Mouse (Mus musculus): ENCODE results near the gene Cdca3. TPM values are rescaled to one million over a fixed set of nuclear protein-coding genes. Genes with fewer than 3 reads are reported as not detected.
A peak's percentile ranks its signal among the peaks of the same experiment; 100 is the strongest.

Cdca3 gene
- total RNA-seq, 1 experiment: 128 TPM

DNA sequence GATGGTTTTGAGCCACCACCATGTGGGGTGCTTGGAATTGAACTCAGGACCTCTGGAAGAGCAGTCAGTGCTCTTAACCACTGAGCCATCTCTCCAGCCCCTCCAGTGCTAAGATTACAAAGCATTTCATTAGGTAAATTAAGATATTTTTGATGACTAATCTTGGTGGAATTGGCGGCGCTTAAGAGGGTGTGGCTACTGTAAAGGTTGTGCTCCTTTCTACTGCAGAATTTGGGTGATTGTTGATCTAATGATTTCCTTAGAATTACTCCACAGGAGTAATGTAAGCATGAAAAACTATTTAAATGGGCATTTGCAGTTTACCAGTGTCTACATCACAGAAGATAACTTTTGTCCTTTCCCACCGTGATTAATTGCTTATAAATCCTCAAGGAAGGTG is 25.0 kb upstream of the Cdca3 start:
- peaks cover 0 to 5% of the 10 kb centered on the region in 2 experiments; a peak in 2 of 4 replicates for H3K4me1 ChIP-seq (ENCODE audit: control insufficient read depth in 2 of 2, insufficient read depth in 2 of 2, low read length in 2 of 2, poor library complexity in 1 of 2)

DNA sequence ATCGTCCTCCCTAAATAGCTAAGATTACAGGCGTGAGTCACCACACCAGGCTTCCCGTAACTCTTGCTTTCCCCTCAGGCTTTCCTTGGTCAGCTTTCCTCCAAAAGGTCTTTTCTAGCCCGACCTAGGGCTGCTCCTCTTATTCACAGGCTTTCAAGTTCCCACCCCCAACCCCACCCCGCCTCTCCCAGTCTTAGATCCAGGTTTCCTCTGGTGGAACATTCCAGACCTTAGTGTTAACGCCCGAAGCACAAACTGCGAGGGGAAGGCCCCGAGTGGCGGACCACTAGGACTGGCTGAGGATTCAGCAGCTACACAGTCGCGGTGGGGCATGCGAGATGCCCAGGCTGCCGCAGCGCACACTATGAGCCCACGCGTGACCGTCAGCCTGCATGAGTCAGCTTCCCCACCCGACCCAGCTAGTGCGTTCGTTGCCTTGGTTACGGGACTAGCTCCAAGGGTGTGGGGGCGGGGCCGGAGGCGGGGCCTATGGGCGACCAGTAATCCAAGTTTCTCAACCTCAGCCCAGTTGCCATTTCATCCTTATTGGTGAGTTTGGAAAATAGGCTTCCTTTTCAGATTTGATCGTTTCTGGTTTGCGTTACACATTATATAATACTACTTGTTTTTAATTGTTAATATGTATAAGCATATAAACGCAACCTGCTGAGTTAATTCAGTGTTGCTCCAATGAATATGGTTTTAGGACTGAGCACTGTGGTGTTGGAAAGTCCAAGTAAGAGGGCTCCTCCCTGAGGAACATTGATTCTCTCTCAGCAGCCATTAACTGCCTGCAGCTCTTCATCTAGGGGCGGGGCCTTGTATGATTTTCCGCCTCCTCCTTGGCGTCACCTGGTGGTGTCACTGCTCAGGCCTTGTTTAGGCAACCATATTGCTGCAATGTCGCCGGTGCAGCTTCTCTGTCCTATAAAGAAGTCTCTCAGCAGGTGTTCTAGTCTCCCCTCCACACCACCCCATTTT is 23.7 kb upstream of the Cdca3 start:
- H3K4me3 ChIP-seq (ENCODE audit: insufficient read depth in 1 of 2, low read depth in 1 of 2, low read length in 2 of 2, poor library complexity in 1 of 2, severe bottlenecking in 1 of 2): peak overlapping the region; percentile 55 to 72
- peaks cover 0 to 10% of the 10 kb centered on the region in 2 experiments; a peak in 2 of 4 replicates for H3K4me1 ChIP-seq (ENCODE audit: control insufficient read depth in 2 of 2, insufficient read depth in 2 of 2, low read length in 2 of 2, poor library complexity in 1 of 2)
- DNase-seq (ENCODE audit: low read depth, low spot score): peak; percentile 96
- H3K27ac ChIP-seq (ENCODE audit: insufficient read depth, low read depth, low read length, poor library complexity, severe bottlenecking): peak overlapping the region; percentile 99
- no peaks in the 10 kb centered on the region for H3K9me3 ChIP-seq (ENCODE audit: control insufficient read depth, insufficient read depth, low read depth, low read length)
- TF ChIP-seq CHD2 (IDR thresholded peaks at IDR 0.05; ENCODE audit: low read depth, low read length) (peak; percentile 23; the same call in 1 of the 2 replicates), MAFK (IDR thresholded peaks at IDR 0.05; ENCODE audit: insufficient read depth, low read depth, low read length) (peak; percentile 75; the same call in 1 of the 2 replicates), HCFC1 (IDR thresholded peaks at IDR 0.05; ENCODE audit: borderline replicate concordance, insufficient read depth, low read length) (0 out of 2 replicates have a peak, but pooled peaks have one; percentile 6), ZC3H11A (IDR thresholded peaks at IDR 0.05; ENCODE audit: borderline replicate concordance, low read depth, low read length) (no peak), ZNF384 (IDR thresholded peaks at IDR 0.05; ENCODE audit: low read depth, low read length) (no peak)
- H3K9ac ChIP-seq (ENCODE audit: insufficient read depth, low read depth, low read length, poor library complexity, severe bottlenecking): peak overlapping the region; percentile 84
- in situ Hi-C loops (cut with MboI; ENCODE audit: low sequenced_read_pairs in 2 of 2, unreplicated experiment in 2 of 2): no loop called here
- H3K36me3 ChIP-seq (ENCODE audit: control insufficient read depth, insufficient read depth, low read length, poor library complexity, severe bottlenecking): 0 out of 2 replicates have a peak, but pooled peaks cover 1% of the 10 kb centered on the region

More for the DNA sequence above, 25.0 kb upstream of the Cdca3 start:
- DNase-seq (ENCODE audit: low read depth, low spot score): no peak
- no peak for TF ChIP-seq HCFC1 (IDR thresholded peaks at IDR 0.05; ENCODE audit: borderline replicate concordance, insufficient read depth, low read length)
- no peak for TF ChIP-seq MAFK (IDR thresholded peaks at IDR 0.05; ENCODE audit: insufficient read depth, low read depth, low read length)
- no peak for TF ChIP-seq ZC3H11A (IDR thresholded peaks at IDR 0.05; ENCODE audit: borderline replicate concordance, low read depth, low read length)
- TF ChIP-seq CHD2 (IDR thresholded peaks at IDR 0.05; ENCODE audit: low read depth, low read length): no peak
- TF ChIP-seq ZNF384 (IDR thresholded peaks at IDR 0.05; ENCODE audit: low read depth, low read length): no peak
- in situ Hi-C loops (cut with MboI; ENCODE audit: low sequenced_read_pairs in 2 of 2, unreplicated experiment in 2 of 2): no loop called here
- H3K36me3 ChIP-seq (ENCODE audit: control insufficient read depth, insufficient read depth, low read length, poor library complexity, severe bottlenecking): no peaks in the 10 kb centered on the region
- H3K9me3 ChIP-seq (ENCODE audit: control insufficient read depth, insufficient read depth, low read depth, low read length): no peaks in the 10 kb centered on the region
- H3K4me3 ChIP-seq (ENCODE audit: insufficient read depth in 1 of 2, low read depth in 1 of 2, low read length in 2 of 2, poor library complexity in 1 of 2, severe bottlenecking in 1 of 2): no peak overlapping the region
- no peak overlapping the region for H3K9ac ChIP-seq (ENCODE audit: insufficient read depth, low read depth, low read length, poor library complexity, severe bottlenecking)
- H3K27ac ChIP-seq (ENCODE audit: insufficient read depth, low read depth, low read length, poor library complexity, severe bottlenecking): no peak overlapping the region; the same call in 1 of the 2 replicates

DNA sequence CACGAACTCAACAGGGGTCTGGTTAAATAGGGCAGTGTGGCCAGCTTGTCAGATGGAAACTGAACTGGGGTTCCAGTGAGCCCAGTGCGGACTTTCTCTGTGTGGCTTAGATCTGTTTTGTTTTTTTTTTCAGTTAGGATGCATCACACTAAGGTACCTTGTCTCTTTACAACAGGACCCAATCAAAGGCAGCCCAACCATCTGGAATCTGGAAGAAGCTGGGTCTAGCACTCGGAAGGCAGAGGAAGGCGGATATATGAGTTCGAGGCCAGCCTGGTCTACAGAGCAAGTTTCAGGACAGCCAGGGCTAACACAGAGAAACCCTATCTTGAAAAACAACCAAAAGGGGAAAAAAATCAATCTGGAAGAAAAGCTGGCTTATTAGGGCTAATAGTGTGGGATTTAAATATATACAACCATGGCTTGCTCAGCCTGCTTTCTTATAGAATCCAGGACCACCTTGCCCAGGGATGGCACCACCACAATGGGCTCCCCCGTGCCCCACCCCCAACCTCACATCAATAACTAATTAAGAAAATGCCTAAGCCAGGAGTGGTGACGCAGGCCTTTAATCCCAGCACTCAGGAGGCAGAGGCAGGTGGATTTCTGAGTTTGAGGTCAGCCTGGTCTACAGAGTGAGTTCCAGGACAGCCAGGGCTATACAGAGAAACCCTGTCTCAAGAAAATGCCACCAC is 22.8 kb upstream of the Cdca3 start:
- in situ Hi-C loops (cut with MboI; ENCODE audit: low sequenced_read_pairs in 2 of 2, unreplicated experiment in 2 of 2): no loop called here
- Histone ChIP-seq H3K4me3 (ENCODE audit: insufficient read depth in 1 of 2, low read depth in 1 of 2, low read length in 2 of 2, poor library complexity in 1 of 2, severe bottlenecking in 1 of 2) (peak overlapping the region; percentile 26 to 55), H3K9me3 (ENCODE audit: control insufficient read depth, insufficient read depth, low read depth, low read length) (no peaks in the 10 kb centered on the region), H3K4me1 (ENCODE audit: control insufficient read depth in 2 of 2, insufficient read depth in 2 of 2, low read length in 2 of 2, poor library complexity in 1 of 2) (peaks cover 0 to 12% of the 10 kb centered on the region in 2 experiments; a peak in 2 of 4 replicates), H3K27ac (ENCODE audit: insufficient read depth, low read depth, low read length, poor library complexity, severe bottlenecking) (peak overlapping the region; percentile 99; the same call in 1 of the 2 replicates), H3K9ac (ENCODE audit: insufficient read depth, low read depth, low read length, poor library complexity, severe bottlenecking) (peak overlapping the region; percentile 43; the same call in 1 of the 2 replicates), H3K36me3 (ENCODE audit: control insufficient read depth, insufficient read depth, low read length, poor library complexity, severe bottlenecking) (peaks cover 9% of the 10 kb centered on the region)
- DNase-seq (ENCODE audit: low read depth, low spot score): no peak
- TF ChIP-seq ZC3H11A (IDR thresholded peaks at IDR 0.05; ENCODE audit: borderline replicate concordance, low read depth, low read length): no peak
- no peak for TF ChIP-seq HCFC1 (IDR thresholded peaks at IDR 0.05; ENCODE audit: borderline replicate concordance, insufficient read depth, low read length)
- TF ChIP-seq MAFK (IDR thresholded peaks at IDR 0.05; ENCODE audit: insufficient read depth, low read depth, low read length): no peak
- no peak for TF ChIP-seq ZNF384 (IDR thresholded peaks at IDR 0.05; ENCODE audit: low read depth, low read length)
- no peak for TF ChIP-seq CHD2 (IDR thresholded peaks at IDR 0.05; ENCODE audit: low read depth, low read length)

DNA sequence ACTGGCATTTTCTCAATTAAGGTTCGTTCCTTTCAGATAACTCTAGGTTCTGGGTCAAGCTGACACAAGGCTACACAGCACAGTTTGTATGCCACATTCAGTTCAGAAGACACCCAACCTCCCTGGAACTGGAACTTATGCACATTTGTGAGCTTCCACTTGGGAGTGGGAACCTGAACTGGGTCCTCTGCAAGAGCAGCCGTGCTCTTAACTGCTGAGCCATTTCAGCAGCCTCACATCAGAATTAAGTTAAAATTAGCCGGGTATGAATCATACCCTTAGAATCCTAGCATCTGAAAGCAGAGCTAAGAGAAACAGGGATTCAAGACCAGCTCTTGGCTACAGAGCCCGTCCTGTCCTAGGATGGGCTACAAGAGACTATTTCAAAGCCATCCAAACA is 22.0 kb upstream of the Cdca3 start:
- H3K9ac ChIP-seq (ENCODE audit: insufficient read depth, low read depth, low read length, poor library complexity, severe bottlenecking): no peak overlapping the region
- H3K9me3 ChIP-seq (ENCODE audit: control insufficient read depth, insufficient read depth, low read depth, low read length): no peaks in the 10 kb centered on the region
- peaks cover 17% of the 10 kb centered on the region for H3K36me3 ChIP-seq (ENCODE audit: control insufficient read depth, insufficient read depth, low read length, poor library complexity, severe bottlenecking)
- no peak overlapping the region for H3K4me3 ChIP-seq (ENCODE audit: insufficient read depth in 1 of 2, low read depth in 1 of 2, low read length in 2 of 2, poor library complexity in 1 of 2, severe bottlenecking in 1 of 2)
- H3K27ac ChIP-seq (ENCODE audit: insufficient read depth, low read depth, low read length, poor library complexity, severe bottlenecking): no peak overlapping the region
- in situ Hi-C loops (cut with MboI; ENCODE audit: low sequenced_read_pairs in 2 of 2, unreplicated experiment in 2 of 2): no loop called here
- TF ChIP-seq HCFC1 (IDR thresholded peaks at IDR 0.05; ENCODE audit: borderline replicate concordance, insufficient read depth, low read length) (no peak), CHD2 (IDR thresholded peaks at IDR 0.05; ENCODE audit: low read depth, low read length) (no peak), ZC3H11A (IDR thresholded peaks at IDR 0.05; ENCODE audit: borderline replicate concordance, low read depth, low read length) (no peak), MAFK (IDR thresholded peaks at IDR 0.05; ENCODE audit: insufficient read depth, low read depth, low read length) (no peak), ZNF384 (IDR thresholded peaks at IDR 0.05; ENCODE audit: low read depth, low read length) (no peak)
- no peak for DNase-seq (ENCODE audit: low read depth, low spot score)
- peaks cover 0 to 16% of the 10 kb centered on the region in 2 experiments; a peak in 2 of 4 replicates for H3K4me1 ChIP-seq (ENCODE audit: control insufficient read depth in 2 of 2, insufficient read depth in 2 of 2, low read length in 2 of 2, poor library complexity in 1 of 2)

Measured in ES-E14 (cell line).